Mouse (Mus musculus) liver, embryonic 13.5 days (tissue): ENCODE data around the gene Metap1d. TPM values are rescaled to one million over a fixed set of nuclear protein-coding genes. Genes with fewer than 3 reads are reported as not detected.

Source experiments
- ATAC-seq: fragments of 200-750 bp; cut with Nextera tagmentation; 2 replicates; pipeline ENCODE4 v1.8.0; 2017; ENCODE audit warnings: low read depth, mild to moderate bottlenecking, moderate number of reproducible peaks, moderate library complexity
- DNase-seq: peaks from one replicate; pipeline ENCODE4 v3.0.0; 2022
- H3K27ac ChIP-seq: fragments of 300-500 bp; sonication (generic); 2 replicates; pipeline ENCODE4 v1.5.1; 2015; ENCODE audit warnings: moderate library complexity, mild to moderate bottlenecking, inconsistent platforms
- H3K27me3 ChIP-seq: fragments of 300-500 bp; sonication (generic); 2 replicates; pipeline ENCODE4 v1.6.1; 2015; ENCODE audit warnings: mild to moderate bottlenecking, inconsistent platforms
- H3K36me3 ChIP-seq: fragments of 300-500 bp; sonication (generic); 2 replicates; pipeline ENCODE4 v1.6.1; 2015; ENCODE audit warnings: mild to moderate bottlenecking, inconsistent platforms
- H3K4me1 ChIP-seq: fragments of 300-500 bp; sonication (generic); replicated peaks from 2 replicates; pipeline ENCODE4 v1.6.1; 2015; ENCODE audit warnings: inconsistent platforms
- H3K4me2 ChIP-seq: fragments of 300-500 bp; sonication (generic); 2 replicates; pipeline ENCODE4 v1.6.1; 2015; ENCODE audit warnings: inconsistent platforms, mild to moderate bottlenecking, moderate library complexity
- H3K4me3 ChIP-seq: fragments of 300-500 bp; sonication (generic); replicated peaks from 2 replicates; pipeline ENCODE4 v1.5.1; 2015; ENCODE audit warnings: mild to moderate bottlenecking, inconsistent platforms
- H3K9ac ChIP-seq: fragments of 300-500 bp; sonication (generic); 2 replicates; pipeline ENCODE4 v1.6.1; 2015; ENCODE audit warnings: mild to moderate bottlenecking, inconsistent platforms
- H3K9me3 ChIP-seq: fragments of 300-500 bp; sonication (generic); replicated peaks from 2 replicates; pipeline ENCODE4 v1.6.1; 2016; ENCODE audit warnings: inconsistent platforms
- WGBS: fragments of 180-500 bp; shearing (Covaris S2); methylation state at CpG from one replicate; pipeline ENCODE4 v1.1.7; 2015; ENCODE audit not compliant: insufficient replicate concordance; 5-methylcytosine and 5-hydroxymethylcytosine counted together
- polyA plus RNA-seq: library from polyadenylated mRNA; unstranded; fragments of >200 nt; fragmentation: Nextera tagmentation; extraction: Ambion mirVana; gene quantifications from 2 replicates; pipeline ENCODE4 v1.2.1, GENCODE M21; 2015

Metap1d gene
- polyA plus RNA-seq, 1 experiment from 2014 or later, result 23.2 TPM

GRCm38 (mm10) chr2:71453917-71454260 lies 813 bp downstream of the Metap1d start:
- peak overlapping the region; percentile 79 for H3K4me2 ChIP-seq
- ATAC-seq (no peak), DNase-seq (no peak)
- WGBS, result 27% methylated on average over 4 of the region's 4 CpGs
- no peaks in the 10 kb centered on the region for H3K9me3 ChIP-seq
- peaks cover 65% of the 10 kb centered on the region for H3K4me1 ChIP-seq
- peak overlapping the region; percentile 80 for H3K9ac ChIP-seq
- H3K4me3 ChIP-seq, result peak overlapping the region; percentile 79
- H3K27me3 ChIP-seq, result peaks cover 8% of the 10 kb centered on the region
- peak overlapping the region; percentile 84 for H3K27ac ChIP-seq
- no peaks in the 10 kb centered on the region for H3K36me3 ChIP-seq

GRCm38 (mm10) chr2:71458624-71459023 lies 5.5 kb downstream of the Metap1d start:
- Histone ChIP-seq H3K36me3 (peaks cover 4% of the 10 kb centered on the region; the same call in 1 of the 2 replicates), H3K4me3 (no peak overlapping the region), H3K9me3 (no peaks in the 10 kb centered on the region), H3K4me2 (no peak overlapping the region), H3K4me1 (peaks cover 89% of the 10 kb centered on the region), H3K27me3 (no peaks in the 10 kb centered on the region), H3K27ac (peak overlapping the region; percentile 94), H3K9ac (no peak overlapping the region)
- ATAC-seq (no peak), DNase-seq (no peak)
- 72% methylated on average over 13 of the region's 13 CpGs for WGBS

- DNase-seq (no peak), ATAC-seq (no peak)
- 0 out of 2 replicates have a peak overlapping the region, but pooled peaks have one; percentile 13 for H3K4me2 ChIP-seq
- 86% methylated on average over 1 of the region's 1 CpGs for WGBS
- no peaks in the 10 kb centered on the region for H3K27me3 ChIP-seq
- H3K9me3 ChIP-seq, result no peaks in the 10 kb centered on the region
- H3K36me3 ChIP-seq, result peaks cover 6% of the 10 kb centered on the region; the same call in 1 of the 2 replicates
- H3K27ac ChIP-seq, result peak overlapping the region; percentile 94
- peak overlapping the region; percentile 7; the same call in 1 of the 2 replicates for H3K9ac ChIP-seq
- H3K4me1 ChIP-seq, result peaks cover 90% of the 10 kb centered on the region
- H3K4me3 ChIP-seq, result no peak overlapping the region
Measured at GRCm38 (mm10) chr2:71459659-71460058, 6.6 kb downstream of the Metap1d start.

DNA sequence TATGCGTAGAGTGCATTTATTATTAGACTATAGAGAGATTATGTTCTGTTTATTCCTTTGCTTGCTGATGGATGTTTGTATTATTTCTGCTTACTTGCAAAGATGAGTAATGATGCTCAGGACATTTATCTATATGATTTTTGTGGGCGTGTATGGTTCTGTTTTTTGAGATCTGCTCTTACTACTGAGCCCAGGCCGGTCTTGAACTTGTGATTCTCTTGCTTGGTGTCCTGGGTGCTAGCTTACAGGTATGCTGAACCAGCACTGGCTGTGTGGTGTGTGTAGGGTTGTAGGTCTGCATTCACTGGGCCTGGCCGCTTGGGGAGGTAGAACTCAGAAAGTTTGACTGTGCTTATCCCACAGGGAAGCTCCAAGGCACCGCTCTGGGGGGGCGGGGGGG lies 8.1 kb downstream of the Metap1d start:
- no peaks in the 10 kb centered on the region for H3K9me3 ChIP-seq
- peak overlapping the region; percentile 94 for H3K27ac ChIP-seq
- DNase-seq, result peak; percentile 45
- H3K9ac ChIP-seq, result peak overlapping the region; percentile 65
- peak overlapping the region; percentile 68 for H3K4me2 ChIP-seq
- H3K4me3 ChIP-seq, result peak overlapping the region; percentile 35
- H3K4me1 ChIP-seq, result peaks cover 90% of the 10 kb centered on the region
- WGBS, result 37% methylated on average over 6 of the region's 6 CpGs
- H3K27me3 ChIP-seq, result no peaks in the 10 kb centered on the region
- H3K36me3 ChIP-seq, result peaks cover 6% of the 10 kb centered on the region; the same call in 1 of the 2 replicates
- peak; percentile 55 for ATAC-seq

- peak overlapping the region; percentile 65 for H3K9ac ChIP-seq
- H3K4me1 ChIP-seq, result peaks cover 86% of the 10 kb centered on the region
- peak overlapping the region; percentile 35 for H3K4me3 ChIP-seq
Measured at GRCm38 (mm10) chr2:71461589-71461988, 8.5 kb downstream of the Metap1d start.

GRCm38 (mm10) chr2:71462066-71462465 lies 9.0 kb downstream of the Metap1d start:
- Histone ChIP-seq H3K27me3 (no peaks in the 10 kb centered on the region), H3K4me1 (peaks cover 84% of the 10 kb centered on the region), H3K4me3 (peak overlapping the region; percentile 35), H3K27ac (peak overlapping the region; percentile 94), H3K9me3 (no peaks in the 10 kb centered on the region), H3K36me3 (peaks cover 6% of the 10 kb centered on the region; the same call in 1 of the 2 replicates), H3K4me2 (peak overlapping the region; percentile 68), H3K9ac (peak overlapping the region; percentile 64)
- ATAC-seq, result peak; percentile 4; the same call in 1 of the 2 replicates
- 35% methylated on average over 4 of the region's 4 CpGs for WGBS
- DNase-seq, result no peak

More at GRCm38 (mm10) chr2:71461589-71461988, 8.5 kb downstream of the Metap1d start:
- peak; percentile 99 for ATAC-seq
- peak; percentile 86 for DNase-seq
- H3K27me3 ChIP-seq, result no peaks in the 10 kb centered on the region
- no peaks in the 10 kb centered on the region for H3K9me3 ChIP-seq
- peak overlapping the region; percentile 68 for H3K4me2 ChIP-seq
- peaks cover 6% of the 10 kb centered on the region; the same call in 1 of the 2 replicates for H3K36me3 ChIP-seq
- H3K27ac ChIP-seq, result peak overlapping the region; percentile 94
- WGBS, result 16% methylated on average over 6 of the region's 7 CpGs

DNA sequence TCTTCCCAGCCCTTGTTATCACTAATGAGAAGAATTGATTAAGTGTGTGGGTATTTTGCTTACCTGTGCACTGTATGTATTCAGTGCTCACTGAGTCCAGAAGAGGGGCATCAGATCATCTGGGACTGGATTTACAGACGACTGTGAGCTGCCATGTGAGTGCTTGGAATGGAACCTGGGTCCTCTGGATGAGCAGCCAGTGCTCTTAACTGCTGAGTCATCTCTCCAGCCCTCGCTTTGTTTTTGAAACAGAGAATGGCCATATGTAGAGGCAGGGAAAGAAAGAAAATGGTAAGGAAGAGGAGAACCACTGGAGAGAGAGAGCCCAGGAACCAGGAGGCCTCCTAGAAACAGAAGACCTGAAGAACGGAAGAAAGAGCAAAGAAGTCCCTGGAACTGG lies 9.5 kb downstream of the Metap1d start:
- Histone ChIP-seq H3K9ac (peak overlapping the region; percentile 64), H3K4me3 (0 out of 2 replicates have a peak overlapping the region, but pooled peaks have one; percentile 35), H3K4me1 (peaks cover 84% of the 10 kb centered on the region), H3K27ac (peak overlapping the region; percentile 94), H3K36me3 (peaks cover 6% of the 10 kb centered on the region; the same call in 1 of the 2 replicates), H3K27me3 (no peaks in the 10 kb centered on the region), H3K4me2 (peak overlapping the region; percentile 68), H3K9me3 (no peaks in the 10 kb centered on the region)
- ATAC-seq (no peak), DNase-seq (peak; percentile 50)
- 49% methylated on average over 3 of the region's 3 CpGs for WGBS

GRCm38 (mm10) chr2:71466103-71466502 lies 13.0 kb downstream of the Metap1d start:
- Histone ChIP-seq H3K27ac (no peak overlapping the region), H3K9me3 (no peaks in the 10 kb centered on the region), H3K9ac (no peak overlapping the region), H3K4me2 (no peak overlapping the region), H3K36me3 (peaks cover 6% of the 10 kb centered on the region; the same call in 1 of the 2 replicates), H3K27me3 (no peaks in the 10 kb centered on the region), H3K4me1 (peaks cover 66% of the 10 kb centered on the region), H3K4me3 (no peak overlapping the region)
- ATAC-seq (no peak), DNase-seq (no peak)
- WGBS, result 39% methylated on average over 6 of the region's 6 CpGs

DNA sequence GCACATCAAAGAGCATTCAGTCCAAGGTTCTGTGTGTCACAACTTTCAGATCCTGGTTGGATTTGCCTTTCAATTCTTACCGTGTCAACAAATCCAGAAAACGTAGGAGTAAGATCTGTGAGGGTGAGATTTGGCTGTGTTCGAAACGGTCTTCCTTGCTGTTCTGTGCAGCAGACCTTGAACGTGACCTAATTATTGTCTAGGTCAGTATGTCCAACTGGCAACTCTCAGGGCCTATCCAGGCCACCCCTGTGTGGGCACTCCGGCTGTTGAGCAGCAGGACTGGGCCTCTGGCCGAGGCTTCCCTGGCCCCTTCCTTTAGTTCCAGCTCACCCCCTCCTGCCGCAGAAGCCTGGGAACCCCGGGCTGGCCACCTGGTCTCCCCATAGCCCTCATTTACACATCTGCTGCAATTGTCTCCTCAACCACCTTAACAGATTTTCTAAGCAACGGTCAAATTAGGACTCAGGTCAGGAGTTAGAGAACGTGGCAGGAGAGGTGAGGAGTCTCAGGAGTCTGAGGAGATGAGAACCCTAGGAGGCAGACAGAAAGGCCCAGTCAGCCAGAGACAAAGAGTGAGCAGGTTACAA lies 13.9 kb downstream of the Metap1d start:
- Histone ChIP-seq H3K36me3 (peaks cover 6% of the 10 kb centered on the region; the same call in 1 of the 2 replicates), H3K9ac (no peak overlapping the region), H3K4me2 (no peak overlapping the region), H3K27me3 (no peaks in the 10 kb centered on the region), H3K4me3 (no peak overlapping the region), H3K27ac (peak overlapping the region; percentile 54), H3K4me1 (peaks cover 68% of the 10 kb centered on the region), H3K9me3 (no peaks in the 10 kb centered on the region)
- 74% methylated on average over 11 of the region's 11 CpGs for WGBS
- ATAC-seq (no peak), DNase-seq (no peak)

DNA sequence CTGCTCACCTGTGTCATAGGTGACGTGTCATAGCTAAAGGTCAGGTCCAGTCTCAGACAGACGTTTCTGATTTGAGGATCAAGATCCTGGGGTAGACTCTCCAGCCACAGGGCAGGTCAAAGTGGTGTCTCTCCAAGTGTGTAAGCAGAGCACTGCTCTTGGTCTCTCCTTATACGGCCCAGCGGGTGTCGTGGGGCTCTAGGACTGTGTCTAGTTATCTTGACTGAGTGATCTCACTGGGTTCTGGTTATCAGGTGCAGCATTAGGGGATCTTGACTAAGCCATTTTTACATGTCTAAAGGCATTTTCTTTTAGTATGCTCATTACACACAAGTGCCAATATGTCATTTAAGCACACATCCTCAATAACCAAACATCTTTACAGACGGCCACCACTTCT lies 18.0 kb downstream of the Metap1d start:
- no peak overlapping the region for H3K4me2 ChIP-seq
- no peak overlapping the region for H3K27ac ChIP-seq
- no peaks in the 10 kb centered on the region for H3K27me3 ChIP-seq
- 53% methylated on average over 6 of the region's 6 CpGs for WGBS
- H3K9me3 ChIP-seq, result no peaks in the 10 kb centered on the region
- DNase-seq, result no peak
- H3K9ac ChIP-seq, result no peak overlapping the region
- no peaks in the 10 kb centered on the region for H3K36me3 ChIP-seq
- no peak overlapping the region for H3K4me3 ChIP-seq
- peak; percentile 86 for ATAC-seq
- peaks cover 40% of the 10 kb centered on the region for H3K4me1 ChIP-seq

GRCm38 (mm10) chr2:71473830-71474229 lies 20.8 kb downstream of the Metap1d start:
- H3K4me1 ChIP-seq, result peaks cover 28% of the 10 kb centered on the region
- 0 out of 2 replicates have a peak, but pooled peaks cover 10% of the 10 kb centered on the region for H3K36me3 ChIP-seq
- no peak overlapping the region for H3K4me2 ChIP-seq
- H3K4me3 ChIP-seq, result no peak overlapping the region
- ATAC-seq, result no peak
- 72% methylated on average over 7 of the region's 7 CpGs for WGBS
- no peak overlapping the region for H3K27ac ChIP-seq
- H3K9ac ChIP-seq, result no peak overlapping the region
- DNase-seq, result no peak
- H3K27me3 ChIP-seq, result no peaks in the 10 kb centered on the region
- 0 out of 2 replicates have a peak, but pooled peaks cover 4% of the 10 kb centered on the region for H3K9me3 ChIP-seq
